Mouse (Mus musculus) layer of hippocampus, adult 11-12 months (tissue): ENCODE measurements around the gene Kat6b.

ENCODE experiments used
- DNase-seq: peaks from one replicate; pipeline ENCODE4 v3.0.0; 2022; ENCODE audit warnings: low spot score

The Kat6b gene

DNA sequence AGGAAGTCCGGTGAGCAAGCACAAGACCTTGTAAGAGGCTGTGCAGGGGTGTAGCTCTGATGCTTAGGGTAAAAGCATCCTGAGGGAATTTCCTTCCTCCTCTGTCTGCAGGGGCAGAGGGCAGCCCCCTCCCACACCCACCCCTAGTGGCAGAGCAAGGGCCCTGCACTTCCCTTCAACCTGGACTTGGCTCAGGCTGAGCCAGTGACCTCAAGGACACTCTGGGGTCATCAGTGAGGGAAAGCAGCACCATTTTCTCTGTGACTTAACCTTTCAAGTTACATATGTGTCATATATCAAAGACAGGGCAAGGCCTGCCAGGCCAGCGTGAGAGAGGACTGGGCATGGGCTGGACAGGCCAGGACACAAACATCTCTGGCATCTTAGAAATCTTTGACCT is 228.3 kb downstream of the Kat6b start:
- DNase-seq: no peak

DNA sequence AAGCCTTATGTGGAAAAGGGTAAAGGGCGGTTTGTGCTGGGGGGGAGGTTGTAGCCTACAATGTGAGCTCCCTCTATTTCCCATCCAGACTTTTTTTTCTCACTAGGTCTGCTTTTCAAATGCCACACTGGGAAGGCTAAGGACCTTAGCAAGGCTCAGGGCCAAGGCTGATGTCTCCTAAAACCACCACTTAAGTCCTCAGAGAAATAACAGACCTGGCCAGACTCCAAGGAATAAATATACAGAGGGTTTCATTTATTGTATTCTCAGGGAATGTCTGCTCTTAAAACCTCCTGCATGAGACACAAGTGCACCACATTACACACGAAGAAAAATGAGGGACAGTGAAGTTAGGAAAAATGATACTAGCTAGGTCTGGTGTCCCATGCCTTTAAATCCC is 230.0 kb downstream of the Kat6b start:
- no peak for DNase-seq

GRCm38 (mm10) chr14:21714486-21714885 is 233.3 kb downstream of the Kat6b start, which contains the start of gene Dupd1:
Dupd1 (minus strand) TSS chr14:21714576.
- DNase-seq: no peak

- DNase-seq: no peak
Measured at GRCm38 (mm10) chr14:21719646-21720383, 238.6 kb downstream of the Kat6b start.

GRCm38 (mm10) chr14:21720430-21721205 is 239.4 kb downstream of the Kat6b start:
- no peak for DNase-seq
